12 mouse cellular contexts compared by ENCODE assay signal in the genomic region with DNA sequence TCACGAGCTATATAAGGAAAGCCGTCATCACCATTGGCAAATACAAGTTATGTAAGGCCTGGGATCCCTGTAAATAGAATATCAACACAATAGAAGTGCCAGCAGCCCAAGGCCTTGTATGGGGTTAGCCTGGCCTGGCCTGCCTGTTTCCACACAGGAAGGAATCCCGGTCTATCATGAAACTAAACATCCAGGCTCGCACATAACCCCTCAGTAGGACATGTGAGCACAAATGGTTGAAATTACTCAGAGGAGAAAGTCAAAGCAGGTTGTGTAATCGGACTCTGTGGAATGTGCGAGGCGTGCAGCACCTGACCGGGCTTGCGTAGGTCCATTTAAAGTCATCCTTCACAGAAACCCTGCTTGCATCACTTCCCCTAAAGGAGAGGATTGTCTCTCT.
DNase-seq lines count a peak whose midpoint lies in the region; ATAC-seq and TF ChIP-seq lines count a peak whose summit lies in the region.
"Had no signal": no experiment of that assay in that cellular context is flagged by ENCODE, and none has a peak within 500 bp of the region (broad histone marks: within the 10 kb centered on the region; RNA-seq: fewer than 3 reads in every experiment).

No protein-coding gene starts in this region.

- no peak overlapping the region for H3K4me2 ChIP-seq in kidney, embryonic 15.5 days
- H3K4me2 ChIP-seq in heart, postnatal 0 days (ENCODE audit: low read depth, low read length): no peak overlapping the region
- H3K4me2 ChIP-seq: embryonic facial prominence, embryonic 13.5 days; liver, embryonic 13.5 days had no signal

- DNase-seq in kidney, adult 18-20 months: peak; percentile 38
- DNase-seq in ZHBTc4 (ENCODE audit: low read depth, low spot score): peak; percentile 16
- peak; percentile 86 for DNase-seq in heart, postnatal 0 days (ENCODE audit: low spot score)
- peak; percentile 19 for DNase-seq in lung, postnatal 10 days
- no peak for DNase-seq in right cerebral cortex, adult 2 months (ENCODE audit: low spot score in 2 of 2)
- DNase-seq in thymus, postnatal 10 days (ENCODE audit: low spot score in 2 of 2): no peak
- no peak for DNase-seq in layer of hippocampus, adult 9-11 months
- DNase-seq: liver, embryonic 13.5 days had no signal

- no peaks in the 10 kb centered on the region for H3K36me3 ChIP-seq in kidney, embryonic 15.5 days
- H3K36me3 ChIP-seq in heart, postnatal 0 days (replicated peaks; ENCODE audit: control insufficient read depth, insufficient read depth, low read length): no peaks in the 10 kb centered on the region
- H3K36me3 ChIP-seq: embryonic facial prominence, embryonic 13.5 days; liver, embryonic 13.5 days had no signal

- 75% methylated on average over 9 of the region's 9 CpGs for WGBS in kidney, embryonic 15.5 days
- 36% methylated on average over 9 of the region's 9 CpGs for WGBS in heart, postnatal 0 days

- peak; percentile 92 for TF ChIP-seq EP300 in heart, postnatal 0 days (IDR thresholded peaks at IDR 0.05; ENCODE audit: low read depth)

- H3K9ac ChIP-seq in kidney, embryonic 15.5 days: no peak overlapping the region
- H3K9ac ChIP-seq in heart, postnatal 0 days (replicated peaks; ENCODE audit: low read depth, low read length): no peak overlapping the region
- H3K9ac ChIP-seq: embryonic facial prominence, embryonic 13.5 days; liver, embryonic 13.5 days had no signal

- TF ChIP-seq CTCF in heart, postnatal 0 days (IDR thresholded peaks at IDR 0.05; ENCODE audit: low read depth): no peak

- 0 out of 2 replicates have a peak, but pooled peaks cover 3% of the 10 kb centered on the region for H3K4me1 ChIP-seq in kidney, embryonic 15.5 days
- peaks cover 6% of the 10 kb centered on the region; the same call in 1 of the 2 replicates for H3K4me1 ChIP-seq in heart, postnatal 0 days (ENCODE audit: control insufficient read depth, insufficient read depth)

- no peaks in the 10 kb centered on the region for H3K9me3 ChIP-seq in kidney, embryonic 15.5 days (replicated peaks)
- H3K9me3 ChIP-seq in heart, postnatal 0 days (replicated peaks; ENCODE audit: control insufficient read depth, low read length): no peaks in the 10 kb centered on the region
- H3K9me3 ChIP-seq: embryonic facial prominence, embryonic 13.5 days; liver, embryonic 13.5 days had no signal

- H3K4me3 ChIP-seq in kidney, embryonic 15.5 days (replicated peaks): no peak overlapping the region
- H3K4me3 ChIP-seq in heart, postnatal 0 days (ENCODE audit: low read depth, low read length): no peak overlapping the region
- H3K4me3 ChIP-seq: embryonic facial prominence, embryonic 13.5 days; liver, embryonic 13.5 days had no signal

- no peak overlapping the region for H3K27ac ChIP-seq in kidney, embryonic 15.5 days
- peak overlapping the region; percentile 80 for H3K27ac ChIP-seq in heart, postnatal 0 days (ENCODE audit: low read depth)
- H3K27ac ChIP-seq: embryonic facial prominence, embryonic 13.5 days; liver, embryonic 13.5 days had no signal

- 0 out of 2 replicates have a peak, but pooled peaks cover 3% of the 10 kb centered on the region for H3K27me3 ChIP-seq in kidney, embryonic 15.5 days
- no peaks in the 10 kb centered on the region for H3K27me3 ChIP-seq in heart, postnatal 0 days (ENCODE audit: control insufficient read depth, insufficient read depth, low read length)
- H3K27me3 ChIP-seq: CH12.LX; embryonic facial prominence, embryonic 13.5 days; liver, embryonic 13.5 days had no signal

- ATAC-seq in kidney, embryonic 15.5 days (replicated peaks; ENCODE audit: low FRiP score): no peak
- peak; percentile 97 for ATAC-seq in heart, postnatal 0 days (ENCODE audit: insufficient read depth, low read depth)
- ATAC-seq: activated CD4-positive, CD25-positive, alpha-beta regulatory T cell, adult 4 months had no signal

Comparison
In these comparisons a context has a peak if more than half of its experiments do, and no peak if none do; other contexts are left out.
1. DNase-seq: peak in kidney, adult 18-20 months (single experiment), ZHBTc4 (single experiment), heart, postnatal 0 days (single experiment) and lung, postnatal 10 days (single experiment); none in right cerebral cortex, adult 2 months (0 of 2), thymus, postnatal 10 days (0 of 2) and layer of hippocampus, adult 9-11 months (single experiment).